Mouse (Mus musculus) myocyte (in vitro differentiated cells): ENCODE data around the gene Tmpo.

Experiments
- CEBPB ChIP-seq: IDR thresholded peaks from 2 replicates; pipeline ENCODE4 v1.6.1; 2011; ENCODE audit warnings: mild to moderate bottlenecking, moderate library complexity; ENCODE audit not compliant: poor library complexity, insufficient read depth, severe bottlenecking
- E2F4 ChIP-seq: IDR thresholded peaks from one replicate; pipeline ENCODE4 v1.6.1; 2011; ENCODE audit warnings: mild to moderate bottlenecking, control low read depth, moderate library complexity; ENCODE audit not compliant: insufficient read depth
- MAX ChIP-seq: IDR thresholded peaks from one replicate; pipeline ENCODE4 v1.6.1; 2011; ENCODE audit warnings: low read depth, mild to moderate bottlenecking, control low read depth
- MYOD1 ChIP-seq, 3 experiments: IDR thresholded peaks; one replicate each; pipeline ENCODE4 v1.6.1; 2011; ENCODE audit warnings: control low read depth in 2 of 3, low read depth in 2 of 3, mild to moderate bottlenecking in 2 of 3, moderate library complexity in 1 of 3; ENCODE audit not compliant: insufficient read length in 2 of 3, control insufficient read depth in 1 of 3
- POLR2A ChIP-seq: IDR thresholded peaks from one replicate; pipeline ENCODE4 v1.6.1; 2011; ENCODE audit warnings: low read depth, mild to moderate bottlenecking, control low read depth, moderate library complexity; ENCODE audit not compliant: insufficient read length
- POLR2AphosphoS2 ChIP-seq: IDR thresholded peaks from one replicate; pipeline ENCODE4 v1.6.1; 2011; ENCODE audit warnings: low read depth, control low read depth; ENCODE audit not compliant: insufficient read length
- SRF ChIP-seq: IDR thresholded peaks from one replicate; pipeline ENCODE4 v1.6.1; 2011; ENCODE audit warnings: low read depth; ENCODE audit not compliant: control insufficient read depth, insufficient read length
- TCF12 ChIP-seq: IDR thresholded peaks from one replicate; pipeline ENCODE4 v1.6.1; 2011; ENCODE audit warnings: mild to moderate bottlenecking, control low read depth; ENCODE audit not compliant: poor library complexity, insufficient read depth, severe bottlenecking
- TCF3 ChIP-seq: IDR thresholded peaks from one replicate; pipeline ENCODE4 v1.6.1; 2011; ENCODE audit warnings: low read depth, control low read depth; ENCODE audit not compliant: insufficient read length

DNA sequence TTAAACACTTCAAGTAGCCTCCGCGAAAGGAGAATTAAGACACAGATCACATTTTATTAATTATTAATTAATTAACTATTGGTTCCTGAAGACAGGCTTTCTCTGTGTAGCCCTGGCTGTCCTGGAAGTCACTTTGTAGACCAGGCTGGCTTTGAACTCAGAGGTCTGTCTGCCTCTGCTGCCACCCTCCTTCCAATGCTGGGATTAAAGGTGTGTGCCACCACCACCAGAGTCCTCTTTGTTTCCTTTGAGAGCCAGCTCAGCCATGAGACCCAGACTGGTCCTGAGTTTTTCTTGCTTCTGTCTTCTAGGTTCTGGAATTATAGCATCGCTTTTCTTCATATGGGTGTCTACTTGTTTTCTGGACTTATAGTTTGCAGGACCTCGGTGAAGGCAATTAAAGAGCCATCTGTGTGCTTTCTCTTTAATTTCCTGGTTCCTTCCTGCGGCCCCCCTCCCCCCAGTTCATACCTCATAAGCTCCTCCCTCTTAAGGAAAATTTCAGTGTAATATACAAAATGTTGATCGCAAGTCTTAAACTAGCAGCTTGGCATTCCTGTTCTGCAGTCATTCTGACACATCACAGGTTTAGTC is 47.9 kb upstream of the Tmpo start:
- TF ChIP-seq TCF3 (no peak), SRF (no peak), POLR2AphosphoS2 (no peak), MYOD1 (IDR thresholded peaks at IDR 0.05; ENCODE audit: control insufficient read depth in 1 of 3, insufficient read length in 2 of 3, low read depth in 2 of 3) (no peak), MAX (no peak), POLR2A (no peak), E2F4 (no peak), CEBPB (no peak), TCF12 (no peak)
